Mouse (Mus musculus) MEL (cell line): ENCODE data around the gene Arl8a.
A peak's percentile ranks its signal among the peaks of the same experiment; 100 is the strongest.

ENCODE experiments used
- CTCF ChIP-seq, 3 experiments: IDR thresholded peaks in 2 of 3; conservative IDR thresholded peaks in 1 of 3; 2 replicates each; pipeline ENCODE4 v1.5.1; 2011 to 2012; ENCODE audit warnings: low read length in 3 of 3, low read depth in 2 of 3, mild to moderate bottlenecking in 2 of 3, improper control_type of control experiment in 1 of 3, inconsistent platforms in 1 of 3, mixed read lengths in 1 of 3, moderate library complexity in 1 of 3; ENCODE audit not compliant: control insufficient read depth in 1 of 3, insufficient read depth in 1 of 3, poor library complexity in 1 of 3, severe bottlenecking in 1 of 3
- ELF1 ChIP-seq: IDR thresholded peaks from 2 replicates; pipeline ENCODE4 v1.6.1; 2014; ENCODE audit warnings: low read depth, mild to moderate bottlenecking, inconsistent platforms, low read length, improper control_type of control experiment, moderate library complexity
- GABPA ChIP-seq: IDR thresholded peaks from 2 replicates; pipeline ENCODE4 v1.6.1; 2012; ENCODE audit warnings: low read depth, mild to moderate bottlenecking, inconsistent platforms, low read length, improper control_type of control experiment, moderate library complexity
- JUND ChIP-seq: IDR thresholded peaks from 2 replicates; pipeline ENCODE4 v1.6.1; 2011; ENCODE audit warnings: low read depth, mild to moderate bottlenecking, improper control_type of control experiment, low read length
- MAX ChIP-seq: IDR thresholded peaks from 2 replicates; pipeline ENCODE4 v1.6.1; 2011; ENCODE audit warnings: low read length, improper control_type of control experiment
- MAZ ChIP-seq: IDR thresholded peaks from 2 replicates; pipeline ENCODE4 v1.6.1; 2012; ENCODE audit warnings: low read depth, mild to moderate bottlenecking, inconsistent platforms, low read length, improper control_type of control experiment
- POLR2A ChIP-seq, 2 experiments: IDR thresholded peaks; 2 replicates each; pipeline ENCODE4 v1.6.1; 2011 to 2012; ENCODE audit warnings: low read length in 2 of 2, mild to moderate bottlenecking in 2 of 2, control low read depth in 1 of 2, improper control_type of control experiment in 1 of 2, low read depth in 1 of 2, moderate library complexity in 1 of 2; ENCODE audit not compliant: control insufficient read depth in 1 of 2, insufficient read depth in 1 of 2, poor library complexity in 1 of 2
- POLR2AphosphoS2 ChIP-seq: IDR thresholded peaks from 2 replicates; pipeline ENCODE4 v1.6.1; 2011; ENCODE audit warnings: low read length, improper control_type of control experiment
- SIN3A ChIP-seq: IDR thresholded peaks from 2 replicates; pipeline ENCODE4 v1.6.1; 2012; ENCODE audit warnings: low read length, improper control_type of control experiment, inconsistent platforms
- UBTF ChIP-seq: IDR thresholded peaks from 2 replicates; pipeline ENCODE4 v1.6.1; 2012; ENCODE audit warnings: low read depth, mild to moderate bottlenecking, inconsistent platforms, low read length, improper control_type of control experiment, moderate library complexity, borderline replicate concordance; ENCODE audit not compliant: insufficient read depth

DNA sequence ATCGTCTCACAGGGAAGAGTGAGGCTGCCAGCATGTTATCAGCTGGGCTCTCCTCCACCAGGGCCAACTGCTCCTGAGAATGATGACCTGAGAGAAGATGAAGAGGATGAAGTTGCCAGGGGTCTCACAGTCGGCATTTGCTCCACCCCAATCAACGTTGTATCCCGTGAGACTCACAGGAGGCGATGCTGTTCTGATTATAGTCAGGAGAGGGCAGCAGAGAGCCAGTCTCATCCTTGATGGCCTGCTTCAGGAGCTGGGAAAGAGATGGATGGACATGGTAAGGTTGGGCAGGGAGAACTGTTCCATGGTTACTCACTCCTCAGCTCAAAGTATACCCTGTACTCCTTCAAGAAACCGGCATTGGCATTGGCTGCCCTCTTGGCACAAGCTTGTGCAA lies 36.5 kb upstream of the Arl8a start:
- TF ChIP-seq POLR2A (IDR thresholded peaks at IDR 0.05; ENCODE audit: control insufficient read depth in 1 of 2, insufficient read depth in 1 of 2, low read depth in 1 of 2, low read length in 2 of 2, poor library complexity in 1 of 2) (no peak), CTCF (IDR thresholded peaks at IDR 0.05 in 2 of 3, conservative IDR thresholded peaks at IDR 0.05 in 1 of 3; ENCODE audit: control insufficient read depth in 1 of 3, insufficient read depth in 1 of 3, low read depth in 2 of 3, low read length in 3 of 3, poor library complexity in 1 of 3, severe bottlenecking in 1 of 3) (peak; percentile 73 to 96 (median 80)), ELF1 (no peak), MAX (no peak), JUND (no peak), UBTF (no peak), GABPA (no peak), SIN3A (no peak), POLR2AphosphoS2 (no peak), MAZ (no peak)
